Mouse (Mus musculus) ES-Bruce4 (cell line): ENCODE results near the gene Acsl4. TPM values are rescaled to one million over a fixed set of nuclear protein-coding genes. Genes with fewer than 3 reads are reported as not detected.
A peak's percentile ranks its signal among the peaks of the same experiment; 100 is the strongest.

ENCODE experiments used
- H3K27ac ChIP-seq: 2 replicates; pipeline ENCODE4 v1.5.1; 2012; ENCODE audit warnings: low read length, inconsistent platforms; ENCODE audit not compliant: insufficient read depth
- H3K27me3 ChIP-seq: 2 replicates; pipeline ENCODE4 v1.6.1; 2012; ENCODE audit warnings: mild to moderate bottlenecking, low read length, inconsistent platforms; ENCODE audit not compliant: control insufficient read depth, poor library complexity, insufficient read depth, severe bottlenecking
- H3K36me3 ChIP-seq: 2 replicates; pipeline ENCODE4 v1.6.1; 2012; ENCODE audit warnings: inconsistent platforms, mild to moderate bottlenecking, low read length, moderate library complexity; ENCODE audit not compliant: control insufficient read depth, poor library complexity, insufficient read depth, severe bottlenecking
- H3K4me1 ChIP-seq: one replicate; pipeline ENCODE4 v1.8.1; 2011; ENCODE audit warnings: low read length; ENCODE audit not compliant: control insufficient read depth, insufficient read depth
- H3K4me3 ChIP-seq: 2 replicates; pipeline ENCODE4 v1.5.1; 2011; ENCODE audit warnings: low read depth, mild to moderate bottlenecking, low read length
- H3K9ac ChIP-seq: 2 replicates; pipeline ENCODE4 v1.6.1; 2012; ENCODE audit warnings: low read depth, mild to moderate bottlenecking, inconsistent platforms; ENCODE audit not compliant: poor library complexity, severe bottlenecking
- H3K9me3 ChIP-seq: replicated peaks from 2 replicates; pipeline ENCODE4 v1.6.1; 2012; ENCODE audit warnings: mild to moderate bottlenecking, low read length, inconsistent platforms; ENCODE audit not compliant: control insufficient read depth, poor library complexity, insufficient read depth, severe bottlenecking
- CTCF ChIP-seq: IDR thresholded peaks from one replicate; pipeline ENCODE4 v1.8.1; 2011; ENCODE audit warnings: low read depth, low read length
- EP300 ChIP-seq: IDR thresholded peaks from 2 replicates; pipeline ENCODE4 v1.6.1; 2011; ENCODE audit warnings: low read depth, low read length; ENCODE audit not compliant: insufficient read depth
- POLR2A ChIP-seq: IDR thresholded peaks from one replicate; pipeline ENCODE4 v1.8.1; 2011; ENCODE audit warnings: low read length; ENCODE audit not compliant: insufficient read depth
- polyA plus RNA-seq: library from polyadenylated mRNA; stranded (reverse); fragments of >200 nt; gene quantifications from 2 replicates; pipeline ENCODE4 v1.2.4, GENCODE M21; 2011; ENCODE audit warnings: low read depth; ENCODE audit not compliant: missing spikeins, insufficient read depth, insufficient read length

Acsl4 gene
- polyA plus RNA-seq, 1 experiment: 46.5 TPM

- H3K4me1 ChIP-seq: peaks cover 2% of the 10 kb centered on the region
- no peaks in the 10 kb centered on the region for H3K36me3 ChIP-seq
- TF ChIP-seq POLR2A (no peak), EP300 (no peak), CTCF (no peak)
- no peaks in the 10 kb centered on the region for H3K9me3 ChIP-seq
- no peaks in the 10 kb centered on the region for H3K27me3 ChIP-seq
- H3K27ac ChIP-seq: no peak overlapping the region
- H3K4me3 ChIP-seq: no peak overlapping the region
- H3K9ac ChIP-seq: no peak overlapping the region
Observed at GRCm38 (mm10) chrX:142388141-142388540, 2.2 kb downstream of the Acsl4 start.

- Histone ChIP-seq H3K36me3 (no peaks in the 10 kb centered on the region), H3K27me3 (no peaks in the 10 kb centered on the region), H3K27ac (no peak overlapping the region), H3K9ac (no peak overlapping the region), H3K9me3 (no peaks in the 10 kb centered on the region), H3K4me3 (no peak overlapping the region), H3K4me1 (peaks cover 2% of the 10 kb centered on the region)
- TF ChIP-seq CTCF: peak; percentile 44
- no peak for TF ChIP-seq POLR2A
- TF ChIP-seq EP300: no peak
Observed at GRCm38 (mm10) chrX:142387634-142388033, 2.7 kb downstream of the Acsl4 start.

- Histone ChIP-seq H3K36me3 (no peaks in the 10 kb centered on the region), H3K9ac (no peak overlapping the region), H3K27me3 (no peaks in the 10 kb centered on the region), H3K4me3 (no peak overlapping the region), H3K9me3 (no peaks in the 10 kb centered on the region), H3K4me1 (peaks cover 3% of the 10 kb centered on the region), H3K27ac (no peak overlapping the region)
- no peak for TF ChIP-seq CTCF
- TF ChIP-seq EP300: no peak
- no peak for TF ChIP-seq POLR2A
Observed at GRCm38 (mm10) chrX:142384918-142385317, 5.4 kb downstream of the Acsl4 start.

- Histone ChIP-seq H3K4me3 (no peak overlapping the region), H3K27ac (no peak overlapping the region), H3K9ac (no peak overlapping the region), H3K4me1 (peaks cover 2% of the 10 kb centered on the region), H3K9me3 (no peaks in the 10 kb centered on the region), H3K36me3 (no peaks in the 10 kb centered on the region), H3K27me3 (no peaks in the 10 kb centered on the region)
- no peak for TF ChIP-seq POLR2A
- no peak for TF ChIP-seq CTCF
- TF ChIP-seq EP300: no peak
Observed at GRCm38 (mm10) chrX:142379894-142380293, 10.4 kb downstream of the Acsl4 start.

GRCm38 (mm10) chrX:142378048-142378447 lies 12.3 kb downstream of the Acsl4 start:
- no peak overlapping the region for H3K4me3 ChIP-seq
- no peak overlapping the region for H3K9ac ChIP-seq
- no peak for TF ChIP-seq EP300
- peak; percentile 25 for TF ChIP-seq CTCF
- no peaks in the 10 kb centered on the region for H3K36me3 ChIP-seq
- peaks cover 2% of the 10 kb centered on the region for H3K4me1 ChIP-seq
- no peaks in the 10 kb centered on the region for H3K9me3 ChIP-seq
- H3K27ac ChIP-seq: no peak overlapping the region
- H3K27me3 ChIP-seq: no peaks in the 10 kb centered on the region

GRCm38 (mm10) chrX:142377358-142377757 lies 13.0 kb downstream of the Acsl4 start:
- Histone ChIP-seq H3K36me3 (no peaks in the 10 kb centered on the region), H3K4me1 (peaks cover 2% of the 10 kb centered on the region), H3K27ac (no peak overlapping the region), H3K27me3 (no peaks in the 10 kb centered on the region), H3K4me3 (no peak overlapping the region), H3K9ac (no peak overlapping the region), H3K9me3 (no peaks in the 10 kb centered on the region)
- no peak for TF ChIP-seq POLR2A
